Mouse (Mus musculus): Measurements from ENCODE around the gene Syne1.

Syne1 gene

GRCm38 (mm10) chr10:5205570-5205969, 345.7 kb downstream of the Syne1 start:
- no peak for DNase-seq (ENCODE audit: low spot score in 2 of 2)

GRCm38 (mm10) chr10:5203837-5204236, 347.4 kb downstream of the Syne1 start:
- DNase-seq (ENCODE audit: low spot score in 2 of 2), result no peak

DNA sequence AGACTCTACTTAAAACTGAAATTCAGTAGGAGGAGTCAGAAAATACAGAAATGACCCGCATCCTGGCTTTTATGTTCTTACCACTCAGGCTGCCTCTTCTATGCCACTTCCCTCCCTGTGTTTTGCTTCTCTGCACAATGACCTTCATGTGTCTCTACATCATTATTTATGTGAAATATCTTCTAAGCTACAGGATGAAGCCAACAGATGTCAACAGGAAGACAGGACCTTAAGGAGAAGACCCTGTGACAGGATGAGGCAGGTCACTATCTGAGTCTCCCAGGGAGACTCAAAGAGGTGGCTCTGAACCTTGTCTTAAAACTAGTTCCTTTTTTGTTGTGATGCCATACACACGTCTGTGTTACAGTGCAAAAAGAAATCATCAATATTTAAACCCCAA, 353.9 kb downstream of the Syne1 start:
- no peak for DNase-seq (ENCODE audit: low spot score in 2 of 2)

- DNase-seq (ENCODE audit: low spot score in 2 of 2), result no peak
Observed at GRCm38 (mm10) chr10:5196267-5196666, 355.0 kb downstream of the Syne1 start.

DNA sequence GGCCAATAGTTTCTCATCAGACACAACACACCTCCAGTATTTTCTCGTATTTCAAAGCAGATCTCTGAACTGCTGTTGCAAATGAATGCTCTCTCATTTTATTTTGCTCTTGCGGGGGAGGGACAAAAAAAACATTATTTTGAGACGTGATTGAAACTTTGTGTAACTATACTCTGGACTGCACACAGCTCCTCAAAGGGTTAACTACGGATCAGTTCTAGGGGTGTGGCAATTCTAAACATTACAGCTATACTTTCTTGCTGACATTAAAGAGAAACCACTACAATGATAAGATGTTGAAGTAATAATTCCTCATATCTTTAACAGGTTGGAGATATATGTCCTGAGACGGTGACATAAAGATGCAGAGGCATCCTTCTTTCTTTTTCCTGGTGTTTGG, 356.0 kb downstream of the Syne1 start:
- no peak for DNase-seq (ENCODE audit: low spot score in 2 of 2)

- DNase-seq (ENCODE audit: low spot score in 2 of 2), result peak; percentile 51 to 54
Observed at GRCm38 (mm10) chr10:5194671-5195234, 356.5 kb downstream of the Syne1 start.

DNA sequence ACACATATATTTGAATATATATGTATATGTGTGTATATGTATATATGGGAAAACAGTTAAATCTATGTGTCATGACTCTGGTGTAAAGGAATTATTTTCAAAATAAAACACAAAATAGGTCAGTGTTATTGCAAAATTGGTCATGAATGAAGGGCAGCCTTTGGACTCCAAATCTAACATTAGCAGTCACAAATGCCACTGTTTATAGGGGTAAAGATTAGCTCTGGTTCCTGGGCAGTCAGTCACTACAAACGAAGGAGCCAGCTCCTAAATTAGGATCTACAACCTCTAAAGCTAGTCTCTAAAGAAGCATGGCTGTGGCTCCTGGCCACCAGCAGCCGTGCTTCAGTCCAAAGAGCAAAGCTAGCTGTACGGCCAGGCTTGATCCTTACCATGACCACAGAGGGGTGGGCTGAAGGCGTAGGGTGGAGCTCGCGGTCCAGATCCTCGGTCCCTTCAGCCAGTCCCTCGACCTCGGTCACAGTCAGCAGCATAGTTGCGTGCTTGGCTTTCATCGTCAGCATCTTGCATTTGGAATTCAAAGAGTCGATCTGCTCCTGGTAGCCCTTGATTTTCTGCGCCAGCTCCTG, 357.1 kb downstream of the Syne1 start:
- DNase-seq (ENCODE audit: low spot score in 2 of 2), result no peak

- DNase-seq (ENCODE audit: low spot score in 2 of 2), result no peak
Observed at GRCm38 (mm10) chr10:5192861-5193490, 358.3 kb downstream of the Syne1 start.

- DNase-seq (ENCODE audit: low spot score in 2 of 2), result no peak
Observed at GRCm38 (mm10) chr10:5190756-5191155, 360.5 kb downstream of the Syne1 start.

DNA sequence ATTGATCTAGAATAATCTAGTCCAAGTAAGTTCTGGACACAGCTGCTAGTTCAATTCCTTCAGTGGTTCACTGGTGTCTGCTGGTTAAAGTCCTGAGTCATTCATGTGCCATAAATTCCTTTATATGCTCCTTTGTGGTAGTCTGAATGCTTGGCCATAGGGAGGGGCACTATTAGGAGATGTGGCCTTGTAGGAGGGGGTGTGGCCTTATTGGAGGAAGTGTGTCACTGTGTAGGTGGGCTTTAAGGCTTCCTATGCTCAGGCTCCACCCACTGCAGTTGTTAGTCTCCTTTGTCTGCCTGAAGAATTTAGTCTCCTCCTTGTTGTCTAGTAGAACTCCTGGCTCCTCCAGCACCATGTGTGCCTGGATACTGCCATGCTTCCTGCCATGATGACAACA, 362.4 kb downstream of the Syne1 start:
- no peak for DNase-seq (ENCODE audit: low spot score in 2 of 2)

DNA sequence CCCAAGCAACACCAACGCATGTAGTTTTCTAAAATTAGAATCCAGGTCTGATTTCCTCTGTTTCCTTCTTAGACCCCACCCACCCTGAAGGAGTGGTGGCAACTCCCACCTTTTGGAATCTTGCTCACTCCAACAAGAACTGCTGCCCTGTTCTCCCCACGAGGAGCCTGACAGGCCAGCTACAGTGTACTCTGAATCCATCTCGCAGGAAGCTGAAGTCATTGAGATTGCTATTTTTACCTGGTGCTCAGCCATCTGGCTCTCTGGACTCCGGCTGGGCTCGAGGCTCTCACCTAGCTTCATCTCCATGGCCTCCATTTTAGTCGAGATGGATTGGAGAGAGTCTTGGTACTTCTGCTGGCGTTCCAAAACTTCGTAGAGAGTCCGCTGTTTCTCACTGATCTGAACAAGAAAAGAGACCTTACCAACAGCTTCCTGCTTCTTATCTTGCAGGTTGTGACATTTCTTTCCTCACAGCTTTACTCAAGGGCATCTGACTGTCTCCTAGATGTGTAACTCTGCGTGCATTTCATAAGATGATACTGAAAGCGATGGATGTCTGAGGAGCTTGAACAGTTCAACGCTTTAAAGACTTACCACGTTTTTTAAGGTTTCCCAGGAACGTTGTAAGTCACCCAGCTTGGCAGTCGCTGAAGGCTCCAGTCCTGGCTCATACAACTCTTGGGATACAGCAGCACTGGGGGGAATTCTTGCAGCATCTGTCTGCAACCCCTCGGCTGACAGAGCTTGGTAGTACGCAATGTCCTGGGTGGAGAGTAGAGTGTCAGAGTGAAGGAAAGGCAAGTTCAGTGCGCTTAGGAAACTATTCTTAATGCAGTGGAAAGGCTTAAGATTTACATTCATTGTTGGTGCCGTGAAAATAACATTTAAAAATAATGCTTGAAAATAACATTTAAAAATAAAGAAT, 365.9 kb downstream of the Syne1 start:
- DNase-seq (ENCODE audit: low spot score in 2 of 2), result no peak

- no peak for DNase-seq (ENCODE audit: low spot score in 2 of 2)
Observed at GRCm38 (mm10) chr10:5181771-5182176, 369.5 kb downstream of the Syne1 start.

DNA sequence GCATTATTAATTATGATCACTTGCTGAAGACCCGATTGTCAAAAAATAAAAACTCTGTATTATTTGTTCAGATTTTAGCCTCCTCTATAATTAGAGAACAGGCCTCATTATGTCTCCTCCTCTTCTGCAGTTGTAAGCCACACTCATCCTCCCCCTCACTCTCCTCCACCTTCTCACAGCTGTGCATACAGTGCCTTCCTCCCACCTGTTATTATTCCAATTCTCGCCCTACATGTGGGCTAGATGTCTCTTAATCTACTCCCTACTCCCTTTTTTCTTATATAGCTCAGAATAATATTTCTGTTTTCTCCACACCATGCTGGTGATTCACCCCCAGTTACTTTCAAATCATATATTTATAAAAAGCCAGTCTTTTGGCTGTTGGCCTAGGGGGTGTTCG, 371.4 kb downstream of the Syne1 start:
- DNase-seq (ENCODE audit: low spot score in 2 of 2), result no peak

GRCm38 (mm10) chr10:5177446-5178015, 373.8 kb downstream of the Syne1 start:
- no peak for DNase-seq (ENCODE audit: low spot score in 2 of 2)

GRCm38 (mm10) chr10:5176371-5176770, 374.9 kb downstream of the Syne1 start:
- DNase-seq (ENCODE audit: low spot score in 2 of 2), result no peak

DNA sequence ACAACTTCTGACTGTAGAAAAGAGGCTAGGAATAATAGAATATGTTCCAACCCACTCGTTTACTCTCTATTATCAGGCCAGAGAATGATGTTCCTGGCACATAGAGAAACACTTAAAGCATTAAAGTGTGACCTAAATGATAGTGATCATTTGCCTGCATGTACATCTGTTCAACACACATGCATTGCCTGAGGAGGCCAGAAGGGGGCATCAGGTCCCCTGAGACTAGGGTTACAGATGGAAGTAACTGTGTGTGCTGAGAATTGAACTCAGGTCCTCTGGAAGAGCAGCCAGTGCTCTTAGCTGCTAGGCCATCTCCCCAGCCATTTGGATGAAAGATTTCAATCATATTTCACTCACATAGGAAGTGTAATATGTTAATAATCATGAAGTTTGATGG, 380.9 kb downstream of the Syne1 start:
- no peak for DNase-seq (ENCODE audit: low spot score in 2 of 2)

- DNase-seq (ENCODE audit: low spot score in 2 of 2), result no peak
Observed at GRCm38 (mm10) chr10:5167481-5167880, 383.8 kb downstream of the Syne1 start.

GRCm38 (mm10) chr10:5165439-5165838, 385.8 kb downstream of the Syne1 start:
- DNase-seq (ENCODE audit: low spot score in 2 of 2), result no peak

- peak in 1 of 2 experiments; percentile 28 for DNase-seq (ENCODE audit: low spot score in 2 of 2)
Observed at GRCm38 (mm10) chr10:5163770-5164169, 387.5 kb downstream of the Syne1 start.

DNA sequence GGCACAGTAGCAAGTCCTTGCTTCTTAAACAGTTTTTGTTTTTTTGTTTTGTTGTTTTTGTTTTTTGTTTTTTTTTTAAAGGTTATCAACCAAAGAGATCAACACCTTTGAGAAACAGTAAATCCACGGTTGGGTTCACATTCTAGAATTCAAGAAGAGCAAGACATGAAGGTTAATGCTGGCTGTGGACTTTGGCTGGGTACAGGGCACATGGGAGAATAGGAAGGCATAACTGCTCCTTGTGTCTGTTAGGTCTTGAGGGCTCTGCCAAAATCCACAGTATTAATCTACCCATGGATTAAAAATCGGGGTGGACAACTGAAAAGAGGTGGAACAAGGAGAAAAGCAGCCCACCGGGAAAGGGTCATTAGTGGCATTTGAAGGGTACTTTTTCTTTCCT, 388.0 kb downstream of the Syne1 start:
- DNase-seq (ENCODE audit: low spot score in 2 of 2), result no peak

DNA sequence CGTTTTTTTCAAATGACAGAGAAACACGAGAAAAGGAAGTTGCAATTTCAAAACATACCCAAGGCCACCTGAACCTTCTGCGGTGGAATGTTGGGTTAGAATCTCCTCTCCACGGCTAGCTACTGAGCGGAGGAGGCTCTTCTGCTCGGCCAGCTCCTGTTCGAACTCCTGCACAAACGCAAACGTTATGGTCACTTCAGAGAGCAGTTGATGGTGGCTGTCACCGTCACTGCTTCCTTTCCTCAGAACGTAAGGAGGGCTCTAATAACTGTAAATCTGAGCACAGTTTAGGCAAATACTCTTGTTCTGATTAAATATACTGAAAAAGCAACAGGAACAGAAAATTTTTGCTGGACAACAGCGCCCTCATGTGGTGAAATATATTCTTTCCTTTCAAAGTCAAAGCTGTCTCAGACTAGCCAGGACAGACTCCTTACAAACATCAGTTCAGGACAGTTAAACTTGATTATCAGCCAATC, 389.8 kb downstream of the Syne1 start:
- peak in 1 of 2 experiments; percentile 54 for DNase-seq (ENCODE audit: low spot score in 2 of 2)

GRCm38 (mm10) chr10:5159679-5160078, 391.6 kb downstream of the Syne1 start:
- DNase-seq (ENCODE audit: low spot score in 2 of 2), result no peak

Measured in spleen, postnatal 14 days (tissue).